Mouse (Mus musculus): ENCODE results near the gene Gcdh. TPM values are rescaled to one million over a fixed set of nuclear protein-coding genes. Genes with fewer than 3 reads are reported as not detected.
"Not testable (repeated sequence)": the region's sequence is repeated elsewhere in the genome, so short reads cannot be mapped to it uniquely, and the experiment has no call there.

The Gcdh gene
- total and polyA plus RNA-seq, 3 experiments: 26.6 to 69.8 (median 35.2) TPM

- TF ChIP-seq GATA1 (IDR thresholded peaks at IDR 0.05; ENCODE audit: borderline replicate concordance, low read length): no peak
- TF ChIP-seq GATA2 (IDR thresholded peaks at IDR 0.05; ENCODE audit: borderline replicate concordance, low read depth, low read length): no peak
- TF ChIP-seq TAL1 (conservative IDR thresholded peaks at IDR 0.05; ENCODE audit: low read depth, low read length): no peak
- no peak for TF ChIP-seq POLR2AphosphoS5 (IDR thresholded peaks at IDR 0.05; ENCODE audit: insufficient replicate concordance, low read depth, low read length)
- TF ChIP-seq CTCF (IDR thresholded peaks at IDR 0.05; ENCODE audit: low read depth, low read length): no peak
- ATAC-seq (ENCODE audit: extremely low read depth, insufficient number of reproducible peaks, low FRiP score, poor library complexity, severe bottlenecking) (peak; percentile 89), DNase-seq (ENCODE audit: low spot score) (peak; percentile 94)
- Histone ChIP-seq H3K4me1 (ENCODE audit: insufficient read depth, low read depth, low read length) (peaks cover 74% of the 10 kb centered on the region), H3K36me3 (replicated peaks) (peaks cover 77% of the 10 kb centered on the region), H3K9me3 (replicated peaks) (no peaks in the 10 kb centered on the region), H3K27me3 (ENCODE audit: insufficient read depth, low read length) (no peaks in the 10 kb centered on the region), H3K4me3 (ENCODE audit: low read depth, low read length) (peak within 1 kb of the TSS; percentile 74)
Measured at GRCm38 (mm10) chr8:84908421-84909161, 14.9 kb upstream of the Gcdh start, which contains the start of gene Dnase2a. TSS of gene Dnase2a (plus strand) at chr8:84908560.

GRCm38 (mm10) chr8:84907979-84908378 lies 14.3 kb upstream of the Gcdh start:
- H3K4me3 ChIP-seq (ENCODE audit: low read depth, low read length): peak overlapping the region; percentile 74; the same call in 1 of the 2 replicates
- not testable (repeated sequence) for DNase-seq (ENCODE audit: low spot score); H3K9me3 ChIP-seq (replicated peaks); H3K27me3 ChIP-seq (ENCODE audit: insufficient read depth, low read length); ATAC-seq (ENCODE audit: extremely low read depth, insufficient number of reproducible peaks, low FRiP score, poor library complexity, severe bottlenecking)
- H3K4me1 ChIP-seq (ENCODE audit: insufficient read depth, low read depth, low read length): peaks cover 72% of the 10 kb centered on the region
- H3K36me3 ChIP-seq (replicated peaks): peaks cover 81% of the 10 kb centered on the region

- DNase-seq (ENCODE audit: low spot score): no peak
- Histone ChIP-seq H3K36me3 (replicated peaks) (peaks cover 80% of the 10 kb centered on the region), H3K9me3 (replicated peaks) (no peaks in the 10 kb centered on the region), H3K27me3 (ENCODE audit: insufficient read depth, low read length) (no peaks in the 10 kb centered on the region), H3K4me3 (ENCODE audit: low read depth, low read length) (no peak overlapping the region), H3K4me1 (ENCODE audit: insufficient read depth, low read depth, low read length) (peaks cover 67% of the 10 kb centered on the region)
- no peak for ATAC-seq (ENCODE audit: extremely low read depth, insufficient number of reproducible peaks, low FRiP score, poor library complexity, severe bottlenecking)
- TF ChIP-seq GATA1 (IDR thresholded peaks at IDR 0.05; ENCODE audit: borderline replicate concordance, low read length) (no peak), CTCF (IDR thresholded peaks at IDR 0.05; ENCODE audit: low read depth, low read length) (no peak), GATA2 (IDR thresholded peaks at IDR 0.05; ENCODE audit: borderline replicate concordance, low read depth, low read length) (no peak), TAL1 (conservative IDR thresholded peaks at IDR 0.05; ENCODE audit: low read depth, low read length) (no peak), POLR2AphosphoS5 (IDR thresholded peaks at IDR 0.05; ENCODE audit: insufficient replicate concordance, low read depth, low read length) (no peak)
Measured at GRCm38 (mm10) chr8:84907493-84907892, 13.8 kb upstream of the Gcdh start.

GRCm38 (mm10) chr8:84907037-84907436 lies 13.3 kb upstream of the Gcdh start:
- Histone ChIP-seq H3K27me3 (ENCODE audit: insufficient read depth, low read length) (no peaks in the 10 kb centered on the region), H3K4me1 (ENCODE audit: insufficient read depth, low read depth, low read length) (peaks cover 63% of the 10 kb centered on the region), H3K9me3 (replicated peaks) (no peaks in the 10 kb centered on the region), H3K4me3 (ENCODE audit: low read depth, low read length) (no peak overlapping the region), H3K36me3 (replicated peaks) (peaks cover 76% of the 10 kb centered on the region)
- ATAC-seq (ENCODE audit: extremely low read depth, insufficient number of reproducible peaks, low FRiP score, poor library complexity, severe bottlenecking): no peak
- TF ChIP-seq TAL1 (conservative IDR thresholded peaks at IDR 0.05; ENCODE audit: low read depth, low read length) (no peak), GATA1 (IDR thresholded peaks at IDR 0.05; ENCODE audit: borderline replicate concordance, low read length) (no peak), GATA2 (IDR thresholded peaks at IDR 0.05; ENCODE audit: borderline replicate concordance, low read depth, low read length) (no peak), CTCF (IDR thresholded peaks at IDR 0.05; ENCODE audit: low read depth, low read length) (no peak), POLR2AphosphoS5 (IDR thresholded peaks at IDR 0.05; ENCODE audit: insufficient replicate concordance, low read depth, low read length) (no peak)
- DNase-seq (ENCODE audit: low spot score): no peak

GRCm38 (mm10) chr8:84904351-84904750 lies 10.6 kb upstream of the Gcdh start:
- DNase-seq (ENCODE audit: low spot score) (no peak), ATAC-seq (ENCODE audit: extremely low read depth, insufficient number of reproducible peaks, low FRiP score, poor library complexity, severe bottlenecking) (no peak)
- Histone ChIP-seq H3K4me3 (ENCODE audit: low read depth, low read length) (peak overlapping the region; percentile 38; the same call in 1 of the 2 replicates), H3K27me3 (ENCODE audit: insufficient read depth, low read length) (no peaks in the 10 kb centered on the region), H3K36me3 (replicated peaks) (peaks cover 53% of the 10 kb centered on the region), H3K9me3 (replicated peaks) (no peaks in the 10 kb centered on the region), H3K4me1 (ENCODE audit: insufficient read depth, low read depth, low read length) (peaks cover 63% of the 10 kb centered on the region)
- TF ChIP-seq POLR2AphosphoS5 (IDR thresholded peaks at IDR 0.05; ENCODE audit: insufficient replicate concordance, low read depth, low read length) (no peak), GATA1 (IDR thresholded peaks at IDR 0.05; ENCODE audit: borderline replicate concordance, low read length) (no peak), GATA2 (IDR thresholded peaks at IDR 0.05; ENCODE audit: borderline replicate concordance, low read depth, low read length) (no peak), TAL1 (conservative IDR thresholded peaks at IDR 0.05; ENCODE audit: low read depth, low read length) (no peak), CTCF (IDR thresholded peaks at IDR 0.05; ENCODE audit: low read depth, low read length) (no peak)

GRCm38 (mm10) chr8:84902920-84903661 lies 9.4 kb upstream of the Gcdh start:
- TF ChIP-seq TAL1 (conservative IDR thresholded peaks at IDR 0.05; ENCODE audit: low read depth, low read length) (no peak), POLR2AphosphoS5 (IDR thresholded peaks at IDR 0.05; ENCODE audit: insufficient replicate concordance, low read depth, low read length) (no peak), CTCF (IDR thresholded peaks at IDR 0.05; ENCODE audit: low read depth, low read length) (peak; percentile 62; the same call in 1 of the 2 replicates)
- H3K4me1 ChIP-seq (ENCODE audit: insufficient read depth, low read depth, low read length): peaks cover 71% of the 10 kb centered on the region
- no peaks in the 10 kb centered on the region for H3K27me3 ChIP-seq (ENCODE audit: insufficient read depth, low read length)
- DNase-seq (ENCODE audit: low spot score): peak; percentile 73
- ATAC-seq (ENCODE audit: extremely low read depth, insufficient number of reproducible peaks, low FRiP score, poor library complexity, severe bottlenecking): peak; percentile 35; the same call in 1 of the 2 replicates
- peak overlapping the region; percentile 84 for H3K4me3 ChIP-seq (ENCODE audit: low read depth, low read length)
- H3K36me3 ChIP-seq (replicated peaks): peaks cover 53% of the 10 kb centered on the region
- no peaks in the 10 kb centered on the region for H3K9me3 ChIP-seq (replicated peaks)
